Mouse (Mus musculus): ENCODE data around the gene Gm4177. TPM values are rescaled to one million over a fixed set of nuclear protein-coding genes. Genes with fewer than 3 reads are reported as not detected.
"Not testable (repeated sequence)": the region's sequence is repeated elsewhere in the genome, so short reads cannot be mapped to it uniquely, and the experiment has no call there.

The Gm4177 gene
- not detected in 2 replicates for polyA plus RNA-seq (2012; ENCODE audit: insufficient read depth, insufficient read length, missing spikeins)

DNA sequence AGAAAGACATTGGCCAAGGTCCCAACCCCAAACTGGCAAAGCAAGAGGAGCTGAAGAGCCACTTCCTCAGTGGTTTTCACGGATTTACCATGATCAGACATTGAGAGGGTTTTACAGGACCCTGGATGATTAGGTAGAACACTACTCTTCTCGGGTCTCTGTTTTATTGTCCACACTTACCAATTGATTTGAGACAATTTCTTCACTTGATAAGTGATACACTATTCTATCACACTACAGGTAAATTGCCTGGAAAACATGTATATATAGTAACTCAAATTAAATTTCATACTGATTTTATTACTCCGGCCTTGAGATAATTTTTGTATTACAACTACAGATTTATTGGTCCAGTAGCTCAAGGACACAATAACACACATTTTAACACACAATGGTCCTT, at the start of gene Gm4177:
Gene Gm4177 (minus strand): TSS at position 101 of the 400 bp plus-strand sequence.
- not testable (repeated sequence) for H3K4me1 ChIP-seq (ENCODE audit: control insufficient read depth, insufficient read depth, insufficient read length, low read length); H3K4me3 ChIP-seq (ENCODE audit: insufficient read depth, low read depth, low read length); H3K27ac ChIP-seq (replicated peaks; ENCODE audit: low read depth, low read length)

DNA sequence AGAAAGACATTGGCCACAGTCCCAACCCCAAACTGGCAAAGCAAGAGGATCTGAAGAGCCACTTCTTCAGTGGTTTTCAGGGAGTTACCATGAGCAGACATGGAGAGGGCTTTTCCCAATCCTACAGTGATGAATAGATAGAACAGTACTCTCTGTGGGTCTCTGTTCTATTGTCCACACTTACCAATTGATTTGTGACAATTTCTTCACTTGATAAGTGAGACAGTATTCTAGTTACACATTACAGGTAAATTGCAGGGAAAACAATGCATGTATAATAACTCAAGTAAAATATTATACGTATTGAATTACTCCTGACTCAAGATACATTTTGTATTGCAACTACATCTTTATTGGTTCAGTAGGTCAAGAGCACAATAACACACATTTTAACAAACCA, 47.6 kb upstream of the Gm4177 start, which contains the start of gene Gm5725:
Gene Gm5725 (minus strand): TSS at position 101 of the 400 bp plus-strand sequence.
- not testable (repeated sequence) for H3K4me1 ChIP-seq (ENCODE audit: control insufficient read depth, insufficient read depth, insufficient read length, low read length); H3K4me3 ChIP-seq (ENCODE audit: insufficient read depth, low read depth, low read length); H3K27ac ChIP-seq (replicated peaks; ENCODE audit: low read depth, low read length)

DNA sequence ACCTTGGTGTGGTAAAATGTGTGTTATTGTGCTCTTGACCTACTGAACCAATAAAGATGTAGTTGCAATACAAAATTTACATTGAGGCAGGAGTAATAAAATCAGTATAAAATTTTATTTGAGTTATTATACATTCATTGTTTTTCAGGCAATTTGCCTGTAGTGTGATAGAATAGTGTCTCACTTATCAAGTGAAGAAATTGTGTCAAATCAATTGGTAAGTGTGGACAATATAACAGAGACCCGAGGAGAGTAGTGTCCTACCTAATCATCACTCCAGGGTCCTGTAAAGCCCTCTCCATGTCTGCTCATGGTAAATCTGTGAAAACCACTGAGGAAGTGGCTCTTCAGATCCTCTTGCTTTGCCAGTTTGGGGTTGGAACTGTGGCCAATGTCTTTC, 35.5 kb upstream of the Gm4177 start, which contains the start of gene Vmn1r135:
Gene Vmn1r135 (plus strand): TSS at position 301 of the 400 bp plus-strand sequence.
- not testable (repeated sequence) for H3K4me3 ChIP-seq (ENCODE audit: insufficient read depth, low read depth, low read length); H3K27ac ChIP-seq (replicated peaks; ENCODE audit: low read depth, low read length)

DNA sequence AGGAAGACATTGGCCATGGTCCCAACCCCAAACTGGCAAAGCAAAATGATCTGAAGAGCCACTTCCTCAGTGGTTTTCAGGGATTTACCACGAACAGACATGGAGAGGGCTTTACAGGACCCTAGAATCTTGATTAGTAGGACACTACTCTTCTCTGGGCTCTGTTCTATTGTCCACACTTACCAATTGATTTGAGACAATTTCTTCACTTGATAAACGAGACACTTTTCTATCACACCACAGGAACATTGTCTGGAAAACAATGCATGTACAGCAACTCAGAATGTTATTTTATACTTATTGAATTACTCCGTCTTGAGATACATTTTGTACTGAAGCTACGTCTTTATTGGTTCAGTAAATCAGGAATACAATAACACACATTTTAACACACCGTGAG, 35.2 kb downstream of the Gm4177 start, which contains the start of gene Gm4175:
Gene Gm4175 (minus strand): TSS at position 101 of the 400 bp plus-strand sequence.
- not testable (repeated sequence) for H3K4me3 ChIP-seq (ENCODE audit: insufficient read depth, low read depth, low read length); H3K4me1 ChIP-seq (ENCODE audit: control insufficient read depth, insufficient read depth, insufficient read length, low read length); H3K27ac ChIP-seq (replicated peaks; ENCODE audit: low read depth, low read length)

More for the DNA sequence above, 35.5 kb upstream of the Gm4177 start, which contains the start of gene Vmn1r135:
- not testable (repeated sequence) for H3K4me1 ChIP-seq (ENCODE audit: control insufficient read depth, insufficient read depth, insufficient read length, low read length)

Other genes with a start within 250 kb of the Gm4177 start
- gene Vmn1r132, start 182.6 kb downstream of the Gm4177 start, polyA plus RNA-seq (2012; ENCODE audit: insufficient read depth, insufficient read length, missing spikeins): not detected in 2 replicates
- not detected in 2 replicates for gene Gm4175, start 35.3 kb downstream of the Gm4177 start, polyA plus RNA-seq (2012; ENCODE audit: insufficient read depth, insufficient read length, missing spikeins)
- not detected in 2 replicates for gene Vmn1r135, start 35.6 kb upstream of the Gm4177 start, polyA plus RNA-seq (2012; ENCODE audit: insufficient read depth, insufficient read length, missing spikeins)
- not detected in 2 replicates for gene Gm5725, start 47.5 kb upstream of the Gm4177 start, polyA plus RNA-seq (2012; ENCODE audit: insufficient read depth, insufficient read length, missing spikeins)
- not detected in 2 replicates for gene Gm5891, start 124.6 kb upstream of the Gm4177 start, polyA plus RNA-seq (2012; ENCODE audit: insufficient read depth, insufficient read length, missing spikeins)
- not detected in 2 replicates for gene Vmn1r137, start 197.9 kb upstream of the Gm4177 start, polyA plus RNA-seq (2012; ENCODE audit: insufficient read depth, insufficient read length, missing spikeins)
- not detected in 2 replicates for gene Vmn1r138, start 232.2 kb upstream of the Gm4177 start, polyA plus RNA-seq (2012; ENCODE audit: insufficient read depth, insufficient read length, missing spikeins)